Mouse (Mus musculus): Measurements from ENCODE around the gene Tmem143. TPM values are rescaled to one million over a fixed set of nuclear protein-coding genes. Genes with fewer than 3 reads are reported as not detected.
A peak's percentile ranks its signal among the peaks of the same experiment; 100 is the strongest.

Gene Tmem143
- polyA plus RNA-seq, 1 experiment from 2014 or later = 8.1 TPM

DNA sequence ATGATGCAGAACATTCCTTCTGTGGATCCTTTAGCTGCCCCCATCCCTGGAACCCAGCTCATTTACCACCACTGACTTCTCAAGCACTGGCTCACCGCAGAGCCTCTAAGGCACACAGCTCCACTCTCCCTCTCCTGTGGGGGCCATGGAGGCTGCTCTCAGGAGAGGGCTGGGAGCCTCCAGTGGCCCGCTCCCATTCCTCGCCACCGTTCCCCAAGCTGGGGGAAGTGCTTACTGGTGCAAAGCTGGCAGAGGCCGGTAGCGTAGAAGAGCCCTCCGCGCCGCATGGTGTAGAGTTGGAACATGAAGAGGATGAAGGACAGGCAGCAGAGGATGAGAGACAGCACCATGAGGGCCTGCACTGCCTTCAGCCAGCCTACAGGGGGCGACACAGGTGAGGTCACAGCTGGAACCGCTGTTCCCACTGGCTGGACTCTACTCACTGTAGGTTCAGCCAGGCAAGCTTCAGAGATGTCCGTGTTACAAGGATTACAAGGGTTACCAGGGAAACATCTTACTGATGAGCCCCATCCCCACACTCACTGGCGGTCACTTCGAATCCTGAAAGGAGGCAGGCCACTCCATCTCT is 22.4 kb downstream of the Tmem143 start:
- no peaks in the 10 kb centered on the region for H3K36me3 ChIP-seq (ENCODE audit: control insufficient read depth, insufficient read depth, low read length)
- H3K4me1 ChIP-seq (ENCODE audit: control insufficient read depth, insufficient read depth, low read length) = peaks cover 56% of the 10 kb centered on the region
- H3K9ac ChIP-seq (ENCODE audit: low read depth, low read length) = no peak overlapping the region
- H3K9me3 ChIP-seq (ENCODE audit: control insufficient read depth, low read length) = no peaks in the 10 kb centered on the region
- no peaks in the 10 kb centered on the region for H3K27me3 ChIP-seq (replicated peaks; ENCODE audit: control insufficient read depth, insufficient read depth, low read length)
- no peak overlapping the region for H3K4me2 ChIP-seq (ENCODE audit: low read depth, low read length)
- WGBS = 74% methylated on average over 14 of the region's 14 CpGs
- H3K27ac ChIP-seq (ENCODE audit: low read length) = no peak overlapping the region
- ATAC-seq = no peak
- no peak overlapping the region for H3K4me3 ChIP-seq (ENCODE audit: low read length)

GRCm38 (mm10) chr7:45919761-45920160 is 23.0 kb downstream of the Tmem143 start:
- Histone ChIP-seq H3K27ac (ENCODE audit: low read length) (peak overlapping the region; percentile 73), H3K27me3 (replicated peaks; ENCODE audit: control insufficient read depth, insufficient read depth, low read length) (no peaks in the 10 kb centered on the region), H3K9me3 (ENCODE audit: control insufficient read depth, low read length) (no peaks in the 10 kb centered on the region), H3K4me2 (ENCODE audit: low read depth, low read length) (peak overlapping the region; percentile 68), H3K4me3 (ENCODE audit: low read length) (peak overlapping the region; percentile 49), H3K9ac (ENCODE audit: low read depth, low read length) (peak overlapping the region; percentile 65), H3K36me3 (ENCODE audit: control insufficient read depth, insufficient read depth, low read length) (no peaks in the 10 kb centered on the region), H3K4me1 (ENCODE audit: control insufficient read depth, insufficient read depth, low read length) (peaks cover 56% of the 10 kb centered on the region)
- WGBS = 66% methylated on average over 4 of the region's 4 CpGs
- ATAC-seq = no peak

DNA sequence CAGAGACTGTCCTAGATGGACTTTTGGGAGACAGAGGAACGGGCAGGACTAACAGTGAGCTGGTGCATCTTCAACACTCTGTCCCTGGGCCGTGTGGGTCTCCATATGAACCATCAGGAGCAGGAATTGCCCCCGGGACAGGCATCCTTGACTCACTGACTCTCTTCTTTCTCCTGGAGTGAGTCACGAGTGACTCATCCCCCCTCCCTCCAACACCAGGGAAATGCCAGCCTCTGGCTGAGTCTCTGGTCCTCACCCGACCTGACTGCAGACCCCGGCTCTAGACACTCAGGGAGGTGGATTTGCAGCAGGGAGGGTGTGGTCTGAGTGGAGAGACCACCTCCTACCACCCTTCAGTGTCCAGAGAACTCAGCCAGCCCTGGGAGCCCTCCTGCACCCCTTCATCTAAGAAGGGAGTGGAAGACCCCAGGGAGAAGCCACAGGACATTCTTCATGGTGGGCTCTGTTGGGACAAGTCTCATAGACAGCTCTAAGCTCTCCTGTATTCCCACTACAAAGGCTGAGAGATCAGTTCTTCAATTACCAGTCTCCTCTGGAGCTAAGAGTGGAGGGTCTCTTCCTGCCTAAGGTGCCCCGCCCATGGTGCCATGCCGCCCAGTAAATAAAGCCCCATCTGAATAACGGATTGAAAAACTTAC is 24.0 kb downstream of the Tmem143 start:
- Histone ChIP-seq H3K9me3 (ENCODE audit: control insufficient read depth, low read length) (no peaks in the 10 kb centered on the region), H3K36me3 (ENCODE audit: control insufficient read depth, insufficient read depth, low read length) (no peaks in the 10 kb centered on the region), H3K27ac (ENCODE audit: low read length) (peak overlapping the region; percentile 73), H3K4me3 (ENCODE audit: low read length) (peak overlapping the region; percentile 49), H3K4me1 (ENCODE audit: control insufficient read depth, insufficient read depth, low read length) (peaks cover 56% of the 10 kb centered on the region), H3K9ac (ENCODE audit: low read depth, low read length) (peak overlapping the region; percentile 65), H3K4me2 (ENCODE audit: low read depth, low read length) (peak overlapping the region; percentile 68), H3K27me3 (replicated peaks; ENCODE audit: control insufficient read depth, insufficient read depth, low read length) (no peaks in the 10 kb centered on the region)
- no peak for ATAC-seq
- 20% methylated on average over 9 of the region's 9 CpGs for WGBS

- Histone ChIP-seq H3K4me1 (ENCODE audit: control insufficient read depth, insufficient read depth, low read length) (peaks cover 52% of the 10 kb centered on the region), H3K27me3 (replicated peaks; ENCODE audit: control insufficient read depth, insufficient read depth, low read length) (no peaks in the 10 kb centered on the region), H3K4me2 (ENCODE audit: low read depth, low read length) (peak within 1 kb of the TSS; percentile 68), H3K36me3 (ENCODE audit: control insufficient read depth, insufficient read depth, low read length) (no peaks in the 10 kb centered on the region), H3K4me3 (ENCODE audit: low read length) (peak within 1 kb of the TSS; percentile 49), H3K9me3 (ENCODE audit: control insufficient read depth, low read length) (no peaks in the 10 kb centered on the region), H3K27ac (ENCODE audit: low read length) (peak within 1 kb of the TSS; percentile 94), H3K9ac (ENCODE audit: low read depth, low read length) (peak within 1 kb of the TSS; percentile 65)
- ATAC-seq = no peak
- 20% methylated on average over 9 of the region's 9 CpGs for WGBS
Measured at GRCm38 (mm10) chr7:45921242-45921621, 24.5 kb downstream of the Tmem143 start, which contains the start of gene Emp3. Gene Emp3 (minus strand): TSS chr7:45921404.

GRCm38 (mm10) chr7:45921950-45922600 is 25.3 kb downstream of the Tmem143 start:
- peak overlapping the region; percentile 94 for H3K27ac ChIP-seq (ENCODE audit: low read length)
- H3K9ac ChIP-seq (ENCODE audit: low read depth, low read length) = peak overlapping the region; percentile 63
- 77% methylated on average over 12 of the region's 12 CpGs for WGBS
- H3K27me3 ChIP-seq (replicated peaks; ENCODE audit: control insufficient read depth, insufficient read depth, low read length) = no peaks in the 10 kb centered on the region
- peaks cover 44% of the 10 kb centered on the region for H3K4me1 ChIP-seq (ENCODE audit: control insufficient read depth, insufficient read depth, low read length)
- no peak overlapping the region for H3K4me3 ChIP-seq (ENCODE audit: low read length)
- peak overlapping the region; percentile 66; the same call in 1 of the 2 replicates for H3K4me2 ChIP-seq (ENCODE audit: low read depth, low read length)
- no peaks in the 10 kb centered on the region for H3K36me3 ChIP-seq (ENCODE audit: control insufficient read depth, insufficient read depth, low read length)
- H3K9me3 ChIP-seq (ENCODE audit: control insufficient read depth, low read length) = no peaks in the 10 kb centered on the region
- ATAC-seq = no peak

DNA sequence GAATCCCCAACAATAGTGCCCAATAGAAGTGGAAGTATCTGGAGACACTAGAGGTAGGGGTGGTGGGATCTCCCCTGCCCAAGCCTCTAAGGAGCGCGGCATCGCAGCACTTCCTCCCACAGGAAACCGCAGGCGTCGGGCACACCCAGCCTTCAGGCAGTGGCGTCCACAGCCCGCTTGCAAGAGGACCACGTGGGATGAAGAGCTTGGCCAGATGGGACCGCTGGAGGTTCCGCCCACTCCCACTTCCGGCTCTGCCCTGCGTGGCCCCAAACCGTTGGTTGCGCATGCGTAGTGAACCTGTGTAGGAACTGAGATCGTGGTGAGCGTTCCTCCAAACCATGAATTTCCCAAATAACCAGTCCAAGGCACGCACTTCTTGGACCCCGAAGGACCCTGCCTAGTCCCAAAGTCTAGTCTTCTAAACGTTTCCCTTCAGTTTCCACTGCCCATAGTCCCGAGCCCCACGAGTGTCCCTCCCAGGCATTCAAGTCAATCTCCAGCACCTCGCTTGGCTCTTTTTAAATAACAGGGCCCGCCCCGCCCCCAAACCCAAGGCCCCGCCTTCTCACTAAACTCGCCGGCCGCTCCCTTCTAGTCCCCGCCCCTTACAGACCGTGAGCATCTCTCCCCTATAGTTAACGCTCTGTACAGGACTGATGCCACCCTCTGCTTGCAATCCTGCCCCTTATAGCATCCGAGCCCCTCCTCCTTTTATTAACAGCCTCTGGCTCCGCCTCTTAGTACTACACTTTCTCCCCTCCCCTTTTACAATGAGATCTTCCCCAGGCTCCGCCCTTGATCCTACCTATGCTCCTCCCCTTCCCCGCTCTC is 26.4 kb downstream of the Tmem143 start:
- Histone ChIP-seq H3K4me3 (ENCODE audit: low read length) (peak overlapping the region; percentile 53), H3K27ac (ENCODE audit: low read length) (peak overlapping the region; percentile 94), H3K27me3 (replicated peaks; ENCODE audit: control insufficient read depth, insufficient read depth, low read length) (no peaks in the 10 kb centered on the region), H3K36me3 (ENCODE audit: control insufficient read depth, insufficient read depth, low read length) (no peaks in the 10 kb centered on the region), H3K9me3 (ENCODE audit: control insufficient read depth, low read length) (no peaks in the 10 kb centered on the region), H3K4me2 (ENCODE audit: low read depth, low read length) (peak overlapping the region; percentile 66), H3K4me1 (ENCODE audit: control insufficient read depth, insufficient read depth, low read length) (peaks cover 33% of the 10 kb centered on the region), H3K9ac (ENCODE audit: low read depth, low read length) (peak overlapping the region; percentile 63)
- peak; percentile 91 for ATAC-seq
- 1% methylated on average over 37 of the region's 37 CpGs for WGBS

DNA sequence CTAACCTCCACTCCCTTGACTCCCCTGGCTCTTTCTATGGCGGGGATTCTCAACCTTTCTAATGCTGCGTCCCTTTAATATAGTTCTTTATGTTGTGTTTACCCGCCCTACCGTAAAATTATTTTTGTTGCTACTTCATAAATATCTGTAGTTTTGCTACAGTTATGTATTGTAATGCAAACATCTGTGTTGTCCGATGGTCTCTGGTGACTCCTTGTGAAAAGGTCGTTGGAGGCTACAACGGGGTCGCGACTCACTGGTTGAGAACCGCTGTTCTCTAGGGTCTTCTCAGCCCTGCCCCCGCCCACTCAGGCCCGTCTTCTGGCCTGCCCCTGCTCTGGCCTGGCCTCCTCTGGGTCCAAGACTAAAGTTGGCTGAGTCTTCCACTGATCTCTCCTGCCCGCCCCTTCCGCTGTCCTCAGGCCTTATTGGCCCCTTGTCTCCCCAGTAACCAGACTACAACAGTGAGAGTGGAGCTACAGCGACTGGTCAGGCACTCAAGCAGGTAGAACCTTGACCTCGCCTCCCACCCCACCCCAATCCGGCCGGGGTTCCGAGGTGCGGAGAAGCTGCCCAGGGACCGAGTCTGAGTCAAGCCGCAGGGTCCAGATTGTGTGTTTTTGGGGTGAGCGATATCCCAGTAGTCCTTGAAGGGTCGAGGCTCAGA is 27.2 kb downstream of the Tmem143 start, which contains the start of gene Ccdc114:
Ccdc114 (plus strand) TSS at position 311 of the 667 bp plus-strand sequence.
- peak; percentile 78 for ATAC-seq
- Histone ChIP-seq H3K9ac (ENCODE audit: low read depth, low read length) (peak within 1 kb of the TSS; percentile 63), H3K4me3 (ENCODE audit: low read length) (peak within 1 kb of the TSS; percentile 53), H3K4me1 (ENCODE audit: control insufficient read depth, insufficient read depth, low read length) (peaks cover 33% of the 10 kb centered on the region), H3K4me2 (ENCODE audit: low read depth, low read length) (peak within 1 kb of the TSS; percentile 66), H3K36me3 (ENCODE audit: control insufficient read depth, insufficient read depth, low read length) (no peaks in the 10 kb centered on the region), H3K27me3 (replicated peaks; ENCODE audit: control insufficient read depth, insufficient read depth, low read length) (no peaks in the 10 kb centered on the region), H3K9me3 (ENCODE audit: control insufficient read depth, low read length) (no peaks in the 10 kb centered on the region), H3K27ac (ENCODE audit: low read length) (peak within 1 kb of the TSS; percentile 94)
- 5% methylated on average over 24 of the region's 24 CpGs for WGBS

GRCm38 (mm10) chr7:45924429-45924816 is 27.7 kb downstream of the Tmem143 start:
- no peaks in the 10 kb centered on the region for H3K9me3 ChIP-seq (ENCODE audit: control insufficient read depth, low read length)
- no peaks in the 10 kb centered on the region for H3K27me3 ChIP-seq (replicated peaks; ENCODE audit: control insufficient read depth, insufficient read depth, low read length)
- ATAC-seq = no peak
- H3K4me2 ChIP-seq (ENCODE audit: low read depth, low read length) = peak overlapping the region; percentile 66
- H3K9ac ChIP-seq (ENCODE audit: low read depth, low read length) = peak overlapping the region; percentile 60
- peak overlapping the region; percentile 53 for H3K4me3 ChIP-seq (ENCODE audit: low read length)
- 17% methylated on average over 14 of the region's 14 CpGs for WGBS
- H3K27ac ChIP-seq (ENCODE audit: low read length) = peak overlapping the region; percentile 94; the same call in 1 of the 2 replicates
- H3K36me3 ChIP-seq (ENCODE audit: control insufficient read depth, insufficient read depth, low read length) = no peaks in the 10 kb centered on the region
- peaks cover 28% of the 10 kb centered on the region for H3K4me1 ChIP-seq (ENCODE audit: control insufficient read depth, insufficient read depth, low read length)
